Mouse (Mus musculus): ENCODE results near the gene Ms4a4c.

GRCm38 (mm10) chr19:11387109-11387508 is 17.5 kb upstream of the Ms4a4c start:
- no peak for TF ChIP-seq CTCF (IDR thresholded peaks at IDR 0.05; ENCODE audit: low read depth, low read length)
- no peak for TF ChIP-seq POLR2AphosphoS5 (IDR thresholded peaks at IDR 0.05; ENCODE audit: insufficient replicate concordance, low read depth, low read length)
- TF ChIP-seq GATA1 (IDR thresholded peaks at IDR 0.05; ENCODE audit: borderline replicate concordance, low read length) = no peak
- TF ChIP-seq TAL1 (conservative IDR thresholded peaks at IDR 0.05; ENCODE audit: low read depth, low read length) = no peak
